Mouse (Mus musculus) heart, postnatal 0 days (tissue): ENCODE results near the gene Bend3.

Experiments used
- CTCF ChIP-seq: IDR thresholded peaks from 2 replicates; pipeline ENCODE4 v1.5.1; 2016; ENCODE audit warnings: antibody characterized with exemption, control low read depth, low read depth
- EP300 ChIP-seq: IDR thresholded peaks from 2 replicates; pipeline ENCODE4 v1.6.1; 2016; ENCODE audit warnings: antibody characterized with exemption, low read depth

DNA sequence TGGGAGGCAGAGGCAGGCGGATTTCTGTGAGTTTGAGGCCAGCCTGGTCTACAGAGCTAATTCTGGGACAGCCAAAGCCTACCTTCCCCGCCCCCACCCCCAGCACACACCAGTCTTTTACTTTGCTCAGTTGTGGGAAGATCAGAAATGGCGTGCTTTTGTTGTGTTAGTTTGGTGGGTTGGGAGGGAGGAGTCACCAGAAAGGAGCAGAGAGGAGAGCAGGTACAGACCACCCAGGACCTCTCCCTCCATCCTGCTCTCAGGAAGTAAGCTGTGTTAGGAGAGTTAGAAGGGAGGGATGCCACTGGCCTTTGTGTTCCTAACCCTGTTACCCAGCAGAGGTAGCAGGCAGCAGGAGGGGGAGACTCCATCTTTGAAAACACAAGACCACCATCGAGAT, 28.4 kb downstream of the Bend3 start:
- TF ChIP-seq CTCF, result no peak
- no peak for TF ChIP-seq EP300
